Mouse (Mus musculus) ES-E14 (cell line): ENCODE measurements around the gene AK157302.

ENCODE experiments used
- MAFK ChIP-seq: IDR thresholded peaks from 2 replicates; pipeline ENCODE4 v1.6.1; 2014; ENCODE audit warnings: mild to moderate bottlenecking, low read depth, low read length, inconsistent platforms; ENCODE audit not compliant: insufficient read depth
- ZNF384 ChIP-seq: IDR thresholded peaks from 2 replicates; pipeline ENCODE4 v1.6.1; 2012; ENCODE audit warnings: low read depth, low read length, inconsistent platforms

- TF ChIP-seq MAFK (no peak), ZNF384 (no peak)
These were observed 47.7 kb downstream of the AK157302 start, which contains the start of gene Olfr1366 for GRCm38 (mm10) chr13:21542708-21543107.
